Mouse (Mus musculus) intestine, embryonic 14.5 days (tissue): ENCODE measurements around the gene D430041D05Rik. TPM values are rescaled to one million over a fixed set of nuclear protein-coding genes. Genes with fewer than 3 reads are reported as not detected.

Source experiments
- ATAC-seq: fragments of 200-750 bp; cut with Nextera tagmentation; replicated peaks from 2 replicates; pipeline ENCODE4 v1.8.0; 2017; ENCODE audit warnings: low read depth, moderate number of reproducible peaks, moderate TSS enrichment, moderate library complexity; ENCODE audit not compliant: low FRiP score, low TSS enrichment
- DNase-seq: peaks from one replicate; pipeline ENCODE4 v3.0.0-alpha.2; 2018; ENCODE audit warnings: low spot score
- H3K27ac ChIP-seq: fragments of 300-500 bp; sonication (generic); 2 replicates; pipeline ENCODE4 v1.5.1; 2014; ENCODE audit warnings: low read depth, mild to moderate bottlenecking, control low read depth
- H3K27me3 ChIP-seq: fragments of 300-500 bp; sonication (generic); replicated peaks from 2 replicates; pipeline ENCODE4 v1.6.1; 2014; ENCODE audit warnings: low read length, control low read depth; ENCODE audit not compliant: control insufficient read depth, insufficient read depth
- H3K36me3 ChIP-seq: fragments of 300-500 bp; sonication (generic); 2 replicates; pipeline ENCODE4 v1.6.1; 2014; ENCODE audit warnings: low read length, control low read depth; ENCODE audit not compliant: control insufficient read depth, insufficient read depth
- H3K4me1 ChIP-seq: fragments of 300-500 bp; sonication (generic); replicated peaks from 2 replicates; pipeline ENCODE4 v1.6.1; 2014; ENCODE audit warnings: low read length, control low read depth, mixed read lengths; ENCODE audit not compliant: control insufficient read depth, insufficient read depth
- H3K4me2 ChIP-seq: fragments of 300-500 bp; sonication (generic); 2 replicates; pipeline ENCODE4 v1.6.1; 2014; ENCODE audit warnings: low read length
- H3K4me3 ChIP-seq: fragments of 300-500 bp; sonication (generic); 2 replicates; pipeline ENCODE4 v1.5.1; 2014; ENCODE audit warnings: low read depth, low read length, control low read depth, mixed read lengths
- H3K9ac ChIP-seq: fragments of 300-500 bp; sonication (generic); 2 replicates; pipeline ENCODE4 v1.6.1; 2014; ENCODE audit warnings: mild to moderate bottlenecking, low read length
- H3K9me3 ChIP-seq: fragments of 300-500 bp; sonication (generic); 2 replicates; pipeline ENCODE4 v1.6.1; 2016; ENCODE audit warnings: low read length, control low read depth; ENCODE audit not compliant: control insufficient read depth
- WGBS: fragments of 180-500 bp; shearing (Covaris S2); extraction: QIAGEN DNeasy Blood & Tissue Kit; methylation state at CpG from one replicate; pipeline ENCODE4 v1.1.7; 2014; 5-methylcytosine and 5-hydroxymethylcytosine counted together
- polyA plus RNA-seq: library from polyadenylated mRNA; unstranded; fragments of >200 nt; fragmentation: Nextera tagmentation; extraction: Ambion mirVana; gene quantifications from 2 replicates; pipeline ENCODE4 v1.2.1, GENCODE M21; 2014

D430041D05Rik gene
- polyA plus RNA-seq, 1 experiment from 2014 or later: 0.35 TPM

DNA sequence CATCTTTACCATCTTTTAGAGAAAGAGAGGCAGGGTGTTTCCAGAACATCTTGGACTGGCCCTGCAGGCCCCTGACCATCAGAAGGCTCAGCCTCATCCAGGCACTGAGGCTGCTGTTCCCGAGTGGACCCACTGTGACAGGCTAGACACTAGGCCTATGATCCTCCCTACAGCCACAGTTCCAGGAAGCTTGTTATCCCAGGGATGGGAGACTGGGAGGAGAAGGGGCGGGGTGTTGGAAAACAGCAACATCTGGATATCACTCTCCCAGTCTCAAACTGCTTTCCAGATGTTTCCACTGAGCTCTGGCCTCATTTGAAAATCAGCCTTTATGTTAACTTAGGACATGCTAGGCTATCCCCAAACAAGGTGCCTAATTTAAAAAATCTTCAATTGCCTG lies 180.4 kb downstream of the D430041D05Rik start:
- no peak for ATAC-seq
- H3K36me3 ChIP-seq: no peaks in the 10 kb centered on the region
- H3K9ac ChIP-seq: no peak overlapping the region
- no peaks in the 10 kb centered on the region for H3K27me3 ChIP-seq
- H3K4me1 ChIP-seq: no peaks in the 10 kb centered on the region
- no peaks in the 10 kb centered on the region for H3K9me3 ChIP-seq
- H3K4me3 ChIP-seq: no peak overlapping the region
- H3K4me2 ChIP-seq: no peak overlapping the region
- no peak for DNase-seq
- 63% methylated on average over 2 of the region's 2 CpGs for WGBS
- H3K27ac ChIP-seq: no peak overlapping the region

DNA sequence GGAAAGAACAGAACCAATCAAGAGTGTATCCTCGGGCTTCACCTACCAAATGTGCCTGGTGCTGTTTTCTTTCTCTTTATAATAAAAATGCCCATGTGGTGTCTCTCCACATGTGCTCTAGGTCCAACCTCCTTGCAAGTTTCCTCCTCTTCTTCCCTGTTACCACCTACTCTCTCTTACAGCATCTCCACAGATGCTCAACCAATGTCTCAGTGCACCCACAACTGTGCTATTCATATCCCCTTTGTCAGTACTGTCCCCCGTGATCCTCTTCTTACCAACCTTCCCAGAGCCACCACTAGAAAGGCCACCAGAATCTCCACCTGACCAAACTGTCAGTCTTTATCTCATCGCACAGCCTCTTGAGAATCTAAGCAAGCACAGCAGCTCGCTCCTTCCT lies 184.8 kb downstream of the D430041D05Rik start:
- no peaks in the 10 kb centered on the region for H3K27me3 ChIP-seq
- no peak overlapping the region for H3K4me3 ChIP-seq
- H3K36me3 ChIP-seq: no peaks in the 10 kb centered on the region
- WGBS: 89% methylated on average over 4 of the region's 4 CpGs
- H3K4me2 ChIP-seq: no peak overlapping the region
- H3K9ac ChIP-seq: no peak overlapping the region
- H3K9me3 ChIP-seq: no peaks in the 10 kb centered on the region
- no peaks in the 10 kb centered on the region for H3K4me1 ChIP-seq
- H3K27ac ChIP-seq: no peak overlapping the region
- no peak for ATAC-seq
- no peak for DNase-seq

DNA sequence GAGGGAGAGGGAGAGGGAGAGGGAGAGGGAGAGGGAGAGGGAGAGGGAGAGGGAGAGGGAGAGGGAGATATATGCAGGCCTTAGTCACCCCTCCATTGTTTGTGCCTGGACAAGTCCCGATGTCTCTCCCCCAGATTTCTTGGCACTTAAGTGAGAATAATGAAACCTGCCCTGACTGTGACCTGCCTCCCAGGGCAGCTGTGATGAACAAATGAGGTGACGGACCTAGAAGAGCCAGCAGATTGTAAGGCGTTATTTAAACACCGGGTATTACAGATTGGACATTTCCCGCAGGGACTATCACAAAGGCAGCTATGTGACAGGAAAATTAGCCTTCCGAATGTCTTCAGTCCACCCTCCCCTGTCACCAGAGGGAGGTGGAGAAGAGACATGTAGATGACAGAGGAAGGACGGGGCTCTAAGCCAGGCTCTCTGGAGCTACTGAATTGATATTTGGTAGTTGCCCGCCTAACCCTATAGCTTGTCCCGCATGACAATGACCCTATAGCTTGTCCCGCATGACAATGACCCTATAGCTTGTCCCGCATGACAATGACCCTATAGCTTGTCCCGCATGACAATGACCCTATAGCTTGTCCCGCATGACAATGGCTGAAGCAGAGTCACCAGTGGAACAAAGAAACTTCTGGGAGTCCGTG lies 191.0 kb downstream of the D430041D05Rik start:
- Histone ChIP-seq H3K4me2 (no peak overlapping the region), H3K27me3 (no peaks in the 10 kb centered on the region), H3K4me1 (0 out of 2 replicates have a peak, but pooled peaks cover 3% of the 10 kb centered on the region), H3K9me3 (no peaks in the 10 kb centered on the region), H3K9ac (no peak overlapping the region), H3K36me3 (no peaks in the 10 kb centered on the region), H3K4me3 (no peak overlapping the region), H3K27ac (no peak overlapping the region)
- no peak for DNase-seq
- 78% methylated on average over 14 of the region's 14 CpGs for WGBS
- no peak for ATAC-seq

DNA sequence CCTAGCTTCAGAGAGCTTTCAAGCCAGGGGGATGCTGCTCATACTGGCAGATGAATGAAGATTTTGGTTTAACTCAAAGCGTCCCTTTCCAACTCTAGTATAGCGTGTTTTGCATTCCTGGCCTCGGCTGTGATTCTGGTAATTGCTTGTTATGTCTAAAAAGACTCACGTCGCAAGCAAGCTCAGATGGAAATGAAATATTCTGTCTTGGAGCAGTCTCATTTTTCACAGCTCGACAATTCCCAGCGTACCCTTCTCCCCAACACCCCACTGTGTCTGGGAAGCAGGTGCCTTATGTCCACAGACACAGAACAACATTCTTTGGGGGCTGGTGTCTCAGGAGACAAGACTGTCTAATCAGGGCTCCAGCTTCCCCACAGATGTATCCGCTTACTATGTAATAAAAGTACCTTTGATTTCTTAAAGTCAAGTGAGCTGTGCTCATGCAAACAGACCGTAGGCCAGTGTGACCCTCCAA lies 192.2 kb downstream of the D430041D05Rik start:
- Histone ChIP-seq H3K36me3 (no peaks in the 10 kb centered on the region), H3K4me2 (no peak overlapping the region), H3K9me3 (no peaks in the 10 kb centered on the region), H3K27me3 (no peaks in the 10 kb centered on the region), H3K4me3 (no peak overlapping the region), H3K9ac (no peak overlapping the region), H3K27ac (no peak overlapping the region), H3K4me1 (0 out of 2 replicates have a peak, but pooled peaks cover 3% of the 10 kb centered on the region)
- 56% methylated on average over 9 of the region's 9 CpGs for WGBS
- no peak for DNase-seq
- ATAC-seq: no peak

DNA sequence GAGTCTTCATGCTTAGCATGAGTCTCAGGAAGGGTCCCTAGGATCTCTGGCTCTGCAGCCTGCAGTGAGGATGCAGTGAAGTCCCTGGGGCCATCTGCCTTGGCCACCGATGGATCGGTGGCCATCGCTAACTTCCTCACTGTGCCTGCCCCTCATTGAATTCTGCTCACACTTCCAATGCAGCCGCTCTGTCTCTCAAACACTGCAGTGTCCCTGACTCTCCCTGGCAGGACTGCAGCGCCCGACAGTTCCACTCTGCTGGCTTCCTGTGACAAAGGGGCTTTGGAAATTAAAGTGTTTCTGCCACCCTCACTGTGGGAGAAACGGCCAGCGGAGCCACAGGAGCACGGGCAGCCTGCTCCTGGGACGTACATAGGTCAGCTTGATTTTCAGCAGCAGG lies 192.7 kb downstream of the D430041D05Rik start:
- no peak for DNase-seq
- ATAC-seq: no peak
- Histone ChIP-seq H3K4me3 (no peak overlapping the region), H3K27ac (no peak overlapping the region), H3K36me3 (no peaks in the 10 kb centered on the region), H3K27me3 (no peaks in the 10 kb centered on the region), H3K9ac (no peak overlapping the region), H3K4me2 (no peak overlapping the region), H3K9me3 (no peaks in the 10 kb centered on the region), H3K4me1 (0 out of 2 replicates have a peak, but pooled peaks cover 3% of the 10 kb centered on the region)
- WGBS: 73% methylated on average over 10 of the region's 10 CpGs

DNA sequence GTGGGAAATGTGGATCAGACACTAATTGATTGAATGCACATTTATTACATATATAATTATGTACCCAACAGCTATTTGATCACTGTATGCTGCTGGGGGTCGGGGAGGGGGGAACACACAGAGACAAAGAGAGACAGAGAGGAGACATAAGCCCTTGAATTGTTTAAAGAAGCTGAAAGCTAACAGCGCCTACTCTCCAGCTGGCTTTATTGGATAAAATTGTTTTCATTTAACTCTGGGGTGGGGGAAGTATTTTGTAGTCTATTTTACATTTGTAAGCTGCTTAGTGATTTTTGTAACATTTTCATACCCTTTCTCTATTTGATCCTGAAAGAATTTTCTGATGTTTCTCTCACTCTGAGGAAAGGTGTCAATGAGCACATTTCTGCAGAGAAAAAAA lies 201.4 kb downstream of the D430041D05Rik start:
- no peaks in the 10 kb centered on the region for H3K36me3 ChIP-seq
- no peaks in the 10 kb centered on the region for H3K9me3 ChIP-seq
- no peak overlapping the region for H3K4me3 ChIP-seq
- no peak overlapping the region for H3K4me2 ChIP-seq
- 58% methylated on average over 2 of the region's 2 CpGs for WGBS
- no peak overlapping the region for H3K9ac ChIP-seq
- H3K27me3 ChIP-seq: no peaks in the 10 kb centered on the region
- DNase-seq: no peak
- no peak for ATAC-seq
- no peak overlapping the region for H3K27ac ChIP-seq
- peaks cover 3% of the 10 kb centered on the region; the same call in 1 of the 2 replicates for H3K4me1 ChIP-seq

DNA sequence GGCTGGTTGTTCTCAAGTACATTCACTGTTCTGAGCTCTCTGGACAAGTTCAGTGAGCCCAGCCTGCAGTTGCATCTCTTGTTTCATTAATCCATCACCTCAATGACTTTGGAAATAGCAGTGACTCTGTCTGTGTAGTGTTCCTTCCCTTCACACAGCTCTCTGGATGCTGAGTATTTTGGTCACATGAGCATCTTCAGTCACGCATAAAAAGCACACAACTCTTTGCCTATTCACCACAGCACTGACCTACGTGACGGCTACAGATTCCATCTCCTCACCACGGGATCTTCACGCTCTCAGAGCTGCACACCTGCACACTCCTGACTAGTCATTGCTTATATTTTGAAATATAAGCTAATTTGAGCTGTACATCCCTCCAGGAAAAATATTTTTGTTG lies 202.4 kb downstream of the D430041D05Rik start:
- Histone ChIP-seq H3K27me3 (no peaks in the 10 kb centered on the region), H3K9ac (no peak overlapping the region), H3K4me2 (no peak overlapping the region), H3K27ac (no peak overlapping the region), H3K36me3 (no peaks in the 10 kb centered on the region), H3K4me3 (no peak overlapping the region), H3K4me1 (peaks cover 3% of the 10 kb centered on the region; the same call in 1 of the 2 replicates), H3K9me3 (no peaks in the 10 kb centered on the region)
- ATAC-seq (no peak), DNase-seq (no peak)
- 86% methylated on average over 5 of the region's 5 CpGs for WGBS

DNA sequence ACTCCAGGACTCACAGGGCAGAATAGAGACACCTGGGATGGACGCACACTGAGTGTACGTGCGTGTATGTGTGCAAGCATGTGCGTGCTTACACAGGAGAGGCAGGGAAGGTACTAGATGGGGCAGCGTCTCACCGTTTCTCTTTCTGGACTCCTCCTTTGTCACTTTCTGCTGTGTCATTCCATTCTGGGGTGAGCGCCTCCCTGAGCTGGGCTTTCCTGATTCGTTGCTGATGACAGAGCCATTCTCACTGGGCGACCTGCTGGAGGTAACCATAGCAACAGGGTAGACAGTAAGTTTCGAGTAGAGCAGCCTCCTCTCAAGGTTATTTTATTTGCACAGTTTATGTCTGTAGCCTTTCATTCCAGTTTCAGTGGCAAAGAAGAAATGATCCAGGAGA lies 202.9 kb downstream of the D430041D05Rik start:
- no peak overlapping the region for H3K9ac ChIP-seq
- H3K4me1 ChIP-seq: peaks cover 3% of the 10 kb centered on the region; the same call in 1 of the 2 replicates
- H3K27me3 ChIP-seq: no peaks in the 10 kb centered on the region
- no peak for ATAC-seq
- H3K36me3 ChIP-seq: no peaks in the 10 kb centered on the region
- WGBS: 27% methylated on average over 10 of the region's 10 CpGs
- H3K4me3 ChIP-seq: no peak overlapping the region
- no peak overlapping the region for H3K4me2 ChIP-seq
- no peak for DNase-seq
- no peak overlapping the region for H3K27ac ChIP-seq
- H3K9me3 ChIP-seq: no peaks in the 10 kb centered on the region

DNA sequence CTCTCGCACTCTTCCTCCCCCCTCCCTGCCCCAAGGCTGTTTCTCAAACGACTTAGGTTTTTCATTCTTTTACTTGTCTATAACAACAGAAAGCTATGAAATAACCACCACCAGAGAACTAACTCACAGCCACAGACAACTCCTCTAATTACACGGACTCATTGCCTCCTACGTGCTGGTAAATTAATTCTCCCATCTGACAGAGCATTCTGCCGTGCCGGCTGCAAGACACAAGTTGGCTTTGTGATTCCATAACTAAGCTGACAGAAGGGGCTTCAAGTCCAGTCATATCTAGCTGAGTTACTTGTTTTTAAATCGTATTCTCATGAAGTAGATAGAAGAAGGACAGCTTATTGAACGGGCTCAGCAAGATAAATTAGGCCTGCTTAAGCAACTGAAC lies 205.2 kb downstream of the D430041D05Rik start:
- Histone ChIP-seq H3K9ac (no peak overlapping the region), H3K4me3 (no peak overlapping the region), H3K27ac (no peak overlapping the region), H3K4me1 (peaks cover 3% of the 10 kb centered on the region; the same call in 1 of the 2 replicates), H3K4me2 (no peak overlapping the region), H3K27me3 (no peaks in the 10 kb centered on the region), H3K9me3 (no peaks in the 10 kb centered on the region), H3K36me3 (no peaks in the 10 kb centered on the region)
- ATAC-seq (no peak), DNase-seq (no peak)
- 71% methylated on average over 8 of the region's 8 CpGs for WGBS
